Comparison of ENCODE assay signal across 21 mouse cellular contexts in genomic region chr4:100236339-100236738, GRCm38 (mm10).
DNase-seq lines count a peak whose midpoint lies in the region; ATAC-seq lines count a peak whose summit lies in the region.
"Had no signal": no experiment of that assay in that cellular context is flagged by ENCODE, and none has a peak within 500 bp of the region (broad histone marks: within the 10 kb centered on the region; RNA-seq: fewer than 3 reads in every experiment).

No protein-coding gene starts in this region.

- H3K4me1 ChIP-seq in heart, embryonic 16.5 days (ENCODE audit: control insufficient read depth, insufficient read depth, low read length): peaks cover 43% of the 10 kb centered on the region
- peaks cover 22% of the 10 kb centered on the region for H3K4me1 ChIP-seq in heart, embryonic 11.5 days (ENCODE audit: control insufficient read depth, insufficient read depth, low read length)
- H3K4me1 ChIP-seq in embryonic facial prominence, embryonic 14.5 days (ENCODE audit: control insufficient read depth, insufficient read depth, low read length): peaks cover 8% of the 10 kb centered on the region
- H3K4me1 ChIP-seq in midbrain, embryonic 10.5 days: no peaks in the 10 kb centered on the region
- H3K4me1 ChIP-seq: forebrain, embryonic 15.5 days had no signal

- DNase-seq in embryo, embryonic 10.5 days (ENCODE audit: low spot score): peak; percentile 47
- DNase-seq in embryonic facial prominence, embryonic 14.5 days (ENCODE audit: low spot score): peak; percentile 62
- peak; percentile 61 for DNase-seq in mesoderm, embryonic 11.5 days (ENCODE audit: low read depth, low spot score)
- no peak for DNase-seq in midbrain, embryonic 10.5 days (ENCODE audit: low spot score)
- DNase-seq: adrenal gland, postnatal 14 days; cerebellum, adult 9-11 months; gastrocnemius, postnatal 14 days; heart, adult 2 months; kidney, adult 2 months; kidney, postnatal 10 days; right cerebral cortex, adult 18-20 months; thymus, adult 18-20 months; thymus, postnatal 36 days had no signal

- no peaks in the 10 kb centered on the region for H3K27me3 ChIP-seq in heart, embryonic 16.5 days (ENCODE audit: control insufficient read depth, insufficient read depth, low read length)
- no peaks in the 10 kb centered on the region for H3K27me3 ChIP-seq in heart, embryonic 11.5 days (ENCODE audit: control insufficient read depth, insufficient read depth, low read length)
- H3K27me3 ChIP-seq in embryonic facial prominence, embryonic 14.5 days (replicated peaks; ENCODE audit: control insufficient read depth, insufficient read depth, low read length): no peaks in the 10 kb centered on the region
- no peaks in the 10 kb centered on the region for H3K27me3 ChIP-seq in midbrain, embryonic 10.5 days (ENCODE audit: low read depth, poor library complexity, severe bottlenecking)
- H3K27me3 ChIP-seq: forebrain, embryonic 15.5 days; limb, embryonic 15.5 days had no signal

- H3K4me3 ChIP-seq in heart, embryonic 16.5 days (ENCODE audit: low read length): no peak overlapping the region
- no peak overlapping the region for H3K4me3 ChIP-seq in heart, embryonic 11.5 days (ENCODE audit: low read depth, low read length)
- H3K4me3 ChIP-seq in embryonic facial prominence, embryonic 14.5 days (ENCODE audit: low read depth, low read length): no peak overlapping the region
- H3K4me3 ChIP-seq in midbrain, embryonic 10.5 days: no peak overlapping the region
- H3K4me3 ChIP-seq: forebrain, embryonic 15.5 days; heart, adult 2 months; limb, embryonic 15.5 days had no signal

- H3K9me3 ChIP-seq in heart, embryonic 16.5 days (replicated peaks; ENCODE audit: control insufficient read depth, low read length): no peaks in the 10 kb centered on the region
- H3K9me3 ChIP-seq in heart, embryonic 11.5 days (replicated peaks; ENCODE audit: control insufficient read depth, low read length): no peaks in the 10 kb centered on the region
- no peaks in the 10 kb centered on the region for H3K9me3 ChIP-seq in embryonic facial prominence, embryonic 14.5 days (ENCODE audit: control insufficient read depth, low read length)
- H3K9me3 ChIP-seq in midbrain, embryonic 10.5 days (replicated peaks): no peaks in the 10 kb centered on the region
- H3K9me3 ChIP-seq: forebrain, embryonic 15.5 days; limb, embryonic 15.5 days had no signal

- no peak overlapping the region for H3K4me2 ChIP-seq in heart, embryonic 16.5 days (ENCODE audit: low read depth, low read length)
- H3K4me2 ChIP-seq in heart, embryonic 11.5 days: no peak overlapping the region
- no peak overlapping the region for H3K4me2 ChIP-seq in embryonic facial prominence, embryonic 14.5 days (ENCODE audit: low read depth, low read length)
- H3K4me2 ChIP-seq: forebrain, embryonic 15.5 days; limb, embryonic 15.5 days had no signal

- 41% methylated on average over 3 of the region's 3 CpGs for WGBS in heart, embryonic 16.5 days
- 48% methylated on average over 3 of the region's 3 CpGs for WGBS in heart, embryonic 11.5 days (ENCODE audit: insufficient replicate concordance)
- 36% methylated on average over 3 of the region's 3 CpGs for WGBS in embryonic facial prominence, embryonic 14.5 days
- WGBS in midbrain, embryonic 10.5 days: 75% methylated on average over 3 of the region's 3 CpGs

- no peak overlapping the region; the same call in 1 of the 2 replicates for H3K27ac ChIP-seq in heart, embryonic 16.5 days (ENCODE audit: low read length)
- H3K27ac ChIP-seq in heart, embryonic 11.5 days (ENCODE audit: low read depth, low read length): no peak overlapping the region
- no peak overlapping the region for H3K27ac ChIP-seq in embryonic facial prominence, embryonic 14.5 days (replicated peaks; ENCODE audit: low read depth, low read length)
- no peak overlapping the region for H3K27ac ChIP-seq in midbrain, embryonic 10.5 days (replicated peaks)
- H3K27ac ChIP-seq: forebrain, embryonic 15.5 days; heart, adult 2 months; hindbrain, postnatal 0 days; limb, embryonic 15.5 days; liver, embryonic 14.5 days had no signal

- H3K9ac ChIP-seq in heart, embryonic 16.5 days (ENCODE audit: low read length): no peak overlapping the region
- H3K9ac ChIP-seq in heart, embryonic 11.5 days (ENCODE audit: low read depth, low read length): no peak overlapping the region
- no peak overlapping the region for H3K9ac ChIP-seq in embryonic facial prominence, embryonic 14.5 days (ENCODE audit: low read depth, low read length)
- H3K9ac ChIP-seq: forebrain, embryonic 15.5 days; limb, embryonic 15.5 days; liver, embryonic 14.5 days had no signal

- 0 out of 2 replicates have a peak, but pooled peaks have one; percentile 24 for ATAC-seq in heart, embryonic 16.5 days (replicated peaks; ENCODE audit: extremely low read depth, insufficient read depth, low FRiP score)
- no peak for ATAC-seq in heart, embryonic 11.5 days (replicated peaks; ENCODE audit: insufficient number of reproducible peaks, low FRiP score, low TSS enrichment)
- 0 out of 2 replicates have a peak, but pooled peaks have one; percentile 9 for ATAC-seq in embryonic facial prominence, embryonic 14.5 days (ENCODE audit: low read depth)
- ATAC-seq in frontal cortex, adult (ENCODE audit: low TSS enrichment): no peak
- ATAC-seq: forebrain, embryonic 15.5 days; hindbrain, postnatal 0 days; midbrain, embryonic 16.5 days had no signal

- no peaks in the 10 kb centered on the region for H3K36me3 ChIP-seq in heart, embryonic 16.5 days (ENCODE audit: control insufficient read depth, insufficient read depth)
- H3K36me3 ChIP-seq in heart, embryonic 11.5 days (ENCODE audit: control insufficient read depth, insufficient read depth, low read length): no peaks in the 10 kb centered on the region
- no peaks in the 10 kb centered on the region for H3K36me3 ChIP-seq in embryonic facial prominence, embryonic 14.5 days (ENCODE audit: control insufficient read depth, insufficient read depth, low read length)
- H3K36me3 ChIP-seq in midbrain, embryonic 10.5 days: no peaks in the 10 kb centered on the region
- H3K36me3 ChIP-seq: forebrain, embryonic 15.5 days; limb, embryonic 15.5 days had no signal

Comparison
In these comparisons a context has a peak if more than half of its experiments do, and no peak if none do; other contexts are left out.
1. ATAC-seq: peak in heart, embryonic 16.5 days (single experiment) and embryonic facial prominence, embryonic 14.5 days (single experiment); none in heart, embryonic 11.5 days (single experiment) and frontal cortex, adult (single experiment).